25 mouse cellular contexts compared by ENCODE assay signal in the genomic region with DNA sequence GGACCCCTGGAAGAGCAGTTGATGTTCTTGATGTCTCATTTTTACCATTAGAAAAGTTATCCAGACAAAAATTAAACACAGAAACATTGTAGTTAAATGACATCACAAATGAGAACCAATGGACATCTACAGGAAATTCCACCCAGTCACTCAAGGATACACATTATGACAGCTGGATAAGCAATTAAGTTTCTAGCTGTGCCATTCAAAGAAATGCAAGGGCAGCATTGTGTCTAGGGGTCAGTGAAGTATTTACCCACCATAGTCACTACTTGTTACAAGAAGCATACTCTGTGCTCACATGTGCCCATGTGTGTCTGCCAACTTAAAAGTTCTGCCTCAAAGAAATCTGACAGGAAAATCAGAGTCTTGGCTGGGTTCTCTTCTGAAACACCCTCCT. TPM values are rescaled to one million over a fixed set of nuclear protein-coding genes. Genes with fewer than 3 reads are reported as not detected.
DNase-seq lines count a peak whose midpoint lies in the region; ATAC-seq and TF ChIP-seq lines count a peak whose summit lies in the region.
"Had no signal": no experiment of that assay in that cellular context is flagged by ENCODE, and none has a peak within 500 bp of the region (broad histone marks: within the 10 kb centered on the region; RNA-seq: fewer than 3 reads in every experiment).

No protein-coding gene starts in this region.

- no peak for TF ChIP-seq CTCF in lung, postnatal 0 days (IDR thresholded peaks at IDR 0.05)

- no peaks in the 10 kb centered on the region for H3K4me1 ChIP-seq in limb, embryonic 11.5 days (ENCODE audit: control insufficient read depth, insufficient read depth, low read length)
- no peaks in the 10 kb centered on the region for H3K4me1 ChIP-seq in limb, embryonic 10.5 days
- no peaks in the 10 kb centered on the region for H3K4me1 ChIP-seq in lung, postnatal 0 days (ENCODE audit: insufficient read depth, low read depth, low read length)
- H3K4me1 ChIP-seq: embryonic facial prominence, embryonic 12.5 days had no signal

- peak; percentile 10 for DNase-seq in limb, embryonic 11.5 days (ENCODE audit: low spot score)
- DNase-seq in limb, embryonic 10.5 days (ENCODE audit: low spot score): no peak
- DNase-seq in lung, postnatal 0 days (ENCODE audit: low spot score): peak; percentile 18
- no peak for DNase-seq in lung, postnatal 36 days
- peak; percentile 63 for DNase-seq in Muller cell, postnatal 12 days (ENCODE audit: inconsistent ontology term)
- DNase-seq in mesoderm, embryonic 11.5 days (ENCODE audit: low read depth, low spot score): peak; percentile 10
- DNase-seq in urinary bladder, postnatal 14 days (ENCODE audit: low spot score): no peak
- DNase-seq: adrenal gland, adult 8-10 months; adrenal gland, postnatal 14 days; adrenal gland, postnatal 36 days; cerebellum, adult 11-12 months; cerebellum, adult 2 months; cerebellum, adult 9-10 months; cerebellum, postnatal 10 days; cerebellum, postnatal 25 days had no signal

- H3K9ac ChIP-seq in limb, embryonic 11.5 days (ENCODE audit: low read length): no peak overlapping the region
- no peak overlapping the region for H3K9ac ChIP-seq in lung, postnatal 0 days (replicated peaks; ENCODE audit: low read depth)
- H3K9ac ChIP-seq: embryonic facial prominence, embryonic 12.5 days; forebrain, embryonic 13.5 days; forebrain, embryonic 15.5 days had no signal

- H3K27ac ChIP-seq in limb, embryonic 11.5 days (replicated peaks; ENCODE audit: low read depth, low read length): no peak overlapping the region
- H3K27ac ChIP-seq in limb, embryonic 10.5 days: no peak overlapping the region
- H3K27ac ChIP-seq in lung, postnatal 0 days (ENCODE audit: low read length): no peak overlapping the region
- H3K27ac ChIP-seq: embryonic facial prominence, embryonic 10.5 days; embryonic facial prominence, embryonic 12.5 days; forebrain, embryonic 13.5 days; forebrain, embryonic 15.5 days had no signal

- no peak overlapping the region for H3K4me3 ChIP-seq in limb, embryonic 11.5 days (ENCODE audit: low read depth, low read length)
- H3K4me3 ChIP-seq in limb, embryonic 10.5 days: no peak overlapping the region
- H3K4me3 ChIP-seq in lung, postnatal 0 days (ENCODE audit: low read depth, low read length): no peak overlapping the region
- H3K4me3 ChIP-seq: embryonic facial prominence, embryonic 10.5 days; embryonic facial prominence, embryonic 12.5 days; forebrain, embryonic 13.5 days; forebrain, embryonic 15.5 days had no signal

- no peak overlapping the region for H3K4me2 ChIP-seq in limb, embryonic 11.5 days (ENCODE audit: low read depth, severe bottlenecking)
- H3K4me2 ChIP-seq in lung, postnatal 0 days (replicated peaks; ENCODE audit: low read depth, low read length): no peak overlapping the region
- H3K4me2 ChIP-seq: embryonic facial prominence, embryonic 12.5 days; forebrain, embryonic 13.5 days; forebrain, embryonic 15.5 days had no signal

- no peak for ATAC-seq in limb, embryonic 11.5 days (ENCODE audit: insufficient number of reproducible peaks, low FRiP score, low TSS enrichment, low read depth)
- ATAC-seq in lung, postnatal 0 days: no peak
- ATAC-seq: activated CD4-positive, CD25-positive, alpha-beta regulatory T cell, adult 4 months; forebrain, embryonic 13.5 days; forebrain, embryonic 15.5 days; Patski had no signal

- TF ChIP-seq EP300 in lung, postnatal 0 days (IDR thresholded peaks at IDR 0.05): no peak

- H3K9me3 ChIP-seq in limb, embryonic 11.5 days (ENCODE audit: control insufficient read depth, low read length): no peaks in the 10 kb centered on the region
- H3K9me3 ChIP-seq in limb, embryonic 10.5 days (replicated peaks): no peaks in the 10 kb centered on the region
- H3K9me3 ChIP-seq in lung, postnatal 0 days (ENCODE audit: low read length): no peaks in the 10 kb centered on the region
- H3K9me3 ChIP-seq: embryonic facial prominence, embryonic 10.5 days; embryonic facial prominence, embryonic 12.5 days; forebrain, embryonic 13.5 days; forebrain, embryonic 15.5 days had no signal

- no peaks in the 10 kb centered on the region for H3K27me3 ChIP-seq in limb, embryonic 11.5 days (ENCODE audit: control insufficient read depth, insufficient read depth, low read length)
- no peaks in the 10 kb centered on the region for H3K27me3 ChIP-seq in limb, embryonic 10.5 days (ENCODE audit: low read depth, poor library complexity, severe bottlenecking)
- H3K27me3 ChIP-seq in lung, postnatal 0 days (replicated peaks; ENCODE audit: insufficient read depth, low read length): no peaks in the 10 kb centered on the region
- H3K27me3 ChIP-seq: embryonic facial prominence, embryonic 12.5 days; forebrain, embryonic 13.5 days; forebrain, embryonic 15.5 days; Patski had no signal

- no peaks in the 10 kb centered on the region for H3K36me3 ChIP-seq in limb, embryonic 11.5 days (ENCODE audit: control insufficient read depth, insufficient read depth, low read length)
- no peaks in the 10 kb centered on the region for H3K36me3 ChIP-seq in limb, embryonic 10.5 days
- no peaks in the 10 kb centered on the region for H3K36me3 ChIP-seq in lung, postnatal 0 days (ENCODE audit: insufficient read depth, low read length)
- H3K36me3 ChIP-seq: embryonic facial prominence, embryonic 10.5 days; embryonic facial prominence, embryonic 12.5 days; forebrain, embryonic 15.5 days had no signal

RNA-seq across cellular contexts. Expression of a gene that starts 8.7 kb away (rescaled TPM):
- polyA plus RNA-seq in limb, embryonic 11.5 days (2014; fragmentation: Nextera tagmentation; extraction: Ambion mirVana): 1.5 and 2.0 TPM in 2 replicates
- polyA plus RNA-seq in limb, embryonic 10.5 days (2016; fragmentation: Nextera tagmentation; extraction: Ambion mirVana): 1.1 and 1.4 TPM in 2 replicates
- 0.58 and 0.67 TPM in 2 replicates for polyA plus RNA-seq in lung, postnatal 0 days (2015; fragmentation: Nextera tagmentation; extraction: Ambion mirVana)

RNA-seq across cellular contexts. Expression of a gene that starts 31.5 kb away (rescaled TPM):
- not detected in 2 replicates for polyA plus RNA-seq in limb, embryonic 11.5 days (2014; fragmentation: Nextera tagmentation; extraction: Ambion mirVana)
- not detected in 2 replicates for polyA plus RNA-seq in limb, embryonic 10.5 days (2016; fragmentation: Nextera tagmentation; extraction: Ambion mirVana)
- not detected in 2 replicates for polyA plus RNA-seq in lung, postnatal 0 days (2015; fragmentation: Nextera tagmentation; extraction: Ambion mirVana)
- polyA plus RNA-seq: activated CD4-positive, CD25-positive, alpha-beta regulatory T cell, adult 4 months; C2C12; cerebellum, adult 2 months; cortical plate, adult 2 months; embryonic facial prominence, embryonic 10.5 days; embryonic facial prominence, embryonic 12.5 days; embryonic facial prominence, embryonic 14.5 days; forebrain, embryonic 11.5 days; forebrain, embryonic 13.5 days; forebrain, embryonic 15.5 days; Patski had no signal

RNA-seq across cellular contexts. Expression of a gene that starts 34.7 kb away (rescaled TPM):
- not detected in 2 replicates for polyA plus RNA-seq in limb, embryonic 11.5 days (2014; fragmentation: Nextera tagmentation; extraction: Ambion mirVana)
- not detected in 2 replicates for polyA plus RNA-seq in limb, embryonic 10.5 days (2016; fragmentation: Nextera tagmentation; extraction: Ambion mirVana)
- polyA plus RNA-seq in lung, postnatal 0 days (2015; fragmentation: Nextera tagmentation; extraction: Ambion mirVana): not detected in 2 replicates
- polyA plus RNA-seq: activated CD4-positive, CD25-positive, alpha-beta regulatory T cell, adult 4 months; C2C12; cerebellum, adult 2 months; cortical plate, adult 2 months; embryonic facial prominence, embryonic 10.5 days; embryonic facial prominence, embryonic 12.5 days; forebrain, embryonic 11.5 days; forebrain, embryonic 13.5 days; forebrain, embryonic 15.5 days; Patski had no signal

Comparison
In these comparisons a context has a peak if more than half of its experiments do, and no peak if none do; other contexts are left out.
1. DNase-seq: peak in limb, embryonic 11.5 days (single experiment), lung, postnatal 0 days (single experiment), Muller cell, postnatal 12 days (single experiment) and mesoderm, embryonic 11.5 days (single experiment); none in limb, embryonic 10.5 days (single experiment), lung, postnatal 36 days (single experiment) and urinary bladder, postnatal 14 days (single experiment).